Mouse (Mus musculus) left cerebral cortex, postnatal 36 days (tissue): Measurements from ENCODE around the gene Nynrin. TPM values are rescaled to one million over a fixed set of nuclear protein-coding genes. Genes with fewer than 3 reads are reported as not detected.
A peak's percentile ranks its signal among the peaks of the same experiment; 100 is the strongest.

ENCODE experiments used
- DNase-seq, 2 experiments: peaks; one replicate each; pipeline ENCODE4 v3.0.0; 2021 to 2022; ENCODE audit warnings: low spot score in 2 of 2, mixed read lengths in 1 of 2
- intact Hi-C: fragments of 180-260 bp; cut with DNase I; formaldehyde crosslinking; loops from one replicate; pipeline ENCODE4 v1.15.1; 2025
- total RNA-seq, 2 experiments: library from RNA; stranded (reverse); gene quantifications; 2 replicates each; pipeline ENCODE4 v1.2.3; 2021

Gene Nynrin
- total RNA-seq, 2 experiments from 2014 or later = 7.9 to 9.5 TPM

DNA sequence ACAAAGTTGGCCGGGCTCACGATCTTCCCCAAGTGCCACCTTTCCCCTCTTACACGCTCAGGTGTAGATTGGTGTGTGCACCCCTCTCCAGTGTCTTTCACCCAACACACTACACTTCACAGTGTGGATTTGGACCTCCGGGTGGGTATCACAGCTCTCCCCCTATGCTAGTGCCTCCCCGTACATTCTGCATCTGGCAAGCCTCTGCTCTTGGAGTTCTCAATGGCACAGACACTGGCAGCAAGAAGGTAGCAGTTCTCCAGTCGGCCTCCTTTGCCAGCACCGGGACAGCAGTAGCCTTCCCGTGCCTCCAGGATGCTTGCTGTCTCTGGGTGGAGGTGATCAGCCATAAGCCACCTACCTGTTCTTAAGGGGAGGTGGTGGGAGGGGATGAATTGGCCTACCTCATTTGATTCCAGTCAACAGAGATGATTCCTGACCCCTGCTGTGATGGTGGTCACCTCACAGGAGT lies 19.5 kb downstream of the Nynrin start:
- DNase-seq = no peak
- intact Hi-C loops = loop anchor here (2.0 kb wide), 1 partner anchor 46 kb away; no protein-coding TSS in a partner anchor

DNA sequence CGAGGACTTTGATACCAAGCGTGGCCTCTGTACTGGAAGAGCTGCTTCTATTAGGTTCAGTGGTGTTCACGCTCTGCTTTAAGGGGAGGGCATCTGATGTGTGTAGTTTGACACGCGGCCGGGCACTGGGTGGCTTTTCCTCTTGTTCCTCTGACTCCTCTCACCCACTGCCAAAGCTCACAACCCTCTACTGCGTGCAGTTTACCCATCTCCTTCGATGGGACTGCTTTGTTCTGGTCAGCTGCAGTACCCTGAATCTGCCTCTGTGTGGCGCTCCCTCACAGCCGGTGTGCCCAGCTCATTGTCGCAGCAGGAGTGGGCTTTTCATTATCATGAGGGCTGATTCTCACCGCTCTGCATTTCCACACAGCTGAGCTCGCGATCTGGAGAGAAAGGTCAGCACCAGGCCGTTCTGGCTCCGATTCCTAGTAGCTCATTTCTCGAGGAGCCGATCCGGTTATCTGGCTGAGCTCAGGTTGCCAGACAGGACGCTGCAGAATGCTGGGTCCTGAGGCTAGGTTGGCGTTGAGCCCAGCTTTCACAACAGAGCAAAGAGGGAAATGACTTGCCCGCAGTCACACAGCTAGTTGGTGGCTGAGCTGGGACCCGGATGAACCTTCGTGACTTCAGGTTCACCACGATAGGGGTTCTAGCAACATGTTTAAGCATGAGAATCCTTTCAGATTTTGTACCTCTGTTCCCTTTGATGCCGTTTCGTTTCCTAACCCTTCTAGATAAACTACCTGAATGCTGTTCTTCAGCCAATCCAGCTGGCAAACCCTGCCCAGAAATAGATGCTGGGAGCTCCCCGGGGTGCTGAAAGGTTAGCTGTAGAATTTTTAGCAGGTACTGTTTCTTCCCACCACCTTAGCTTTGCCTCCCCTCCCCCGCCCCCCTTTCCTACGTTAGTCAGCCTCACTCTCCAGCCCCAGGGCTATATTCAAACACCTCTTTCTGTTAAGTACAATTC lies 20.2 kb downstream of the Nynrin start:
- intact Hi-C loops = loop anchor here (2.0 kb wide), 1 partner anchor 45 kb away; no protein-coding TSS in a partner anchor
- peak; percentile 63 to 69 for DNase-seq

- no peak for DNase-seq
- intact Hi-C loops = no loop called here
These were observed 23.9 kb downstream of the Nynrin start for GRCm38 (mm10) chr14:55877469-55878315.

GRCm38 (mm10) chr14:55878316-55878940 lies 24.6 kb downstream of the Nynrin start:
- intact Hi-C loops = no loop called here
- DNase-seq = no peak

DNA sequence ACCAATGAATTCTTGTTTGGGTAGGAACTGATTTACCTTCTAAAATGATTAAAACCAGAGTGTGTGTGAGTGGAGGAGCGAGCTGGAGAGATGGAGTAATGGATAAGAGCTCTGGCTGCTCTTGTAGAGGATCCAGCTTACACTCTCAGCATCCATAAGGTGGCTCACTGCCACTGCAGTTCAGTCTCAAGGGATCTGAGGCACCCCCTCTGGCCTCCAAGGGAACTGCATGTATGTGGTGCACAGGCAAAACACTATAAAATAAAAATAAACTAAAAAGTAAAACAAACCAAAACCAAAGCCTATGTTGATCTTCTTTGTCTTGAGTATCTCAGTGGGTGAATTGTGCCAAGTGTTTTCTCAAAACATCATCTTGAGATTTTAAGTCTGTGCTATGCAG lies 25.8 kb downstream of the Nynrin start:
- intact Hi-C loops = no loop called here
- DNase-seq = peak; percentile 67 to 73

GRCm38 (mm10) chr14:55880982-55881381 lies 27.2 kb downstream of the Nynrin start:
- no peak for DNase-seq
- intact Hi-C loops = no loop called here

GRCm38 (mm10) chr14:55882171-55882641 lies 28.4 kb downstream of the Nynrin start:
- DNase-seq = no peak
- intact Hi-C loops = no loop called here

DNA sequence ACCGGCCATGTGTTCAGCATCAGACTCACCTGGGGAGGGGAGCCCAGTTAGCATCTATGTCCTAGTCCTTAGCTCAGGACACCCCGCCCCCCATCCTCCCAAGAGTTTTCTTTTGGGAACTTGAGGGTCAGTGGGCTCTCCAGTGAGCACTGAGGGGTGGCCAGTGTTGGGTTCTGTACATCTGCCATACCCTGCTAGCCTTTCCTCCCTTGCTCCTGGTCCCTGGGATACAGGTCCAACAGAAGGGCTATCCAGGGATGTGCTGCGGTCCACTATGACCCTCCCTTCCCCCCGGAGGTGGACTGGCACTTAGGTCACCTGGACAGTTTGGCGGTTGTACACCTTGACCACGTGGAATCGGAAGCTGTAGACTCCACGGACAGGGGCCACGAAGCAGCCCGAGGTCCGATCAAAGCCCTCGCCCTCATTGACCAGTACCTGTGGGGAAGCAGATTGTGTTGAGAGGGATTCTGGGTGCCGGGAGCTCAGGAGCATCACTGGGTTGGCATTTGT lies 29.4 kb downstream of the Nynrin start:
- intact Hi-C loops = no loop called here
- DNase-seq = no peak

- intact Hi-C loops = no loop called here
- no peak for DNase-seq
These were observed 29.9 kb downstream of the Nynrin start for GRCm38 (mm10) chr14:55883663-55884062.

DNA sequence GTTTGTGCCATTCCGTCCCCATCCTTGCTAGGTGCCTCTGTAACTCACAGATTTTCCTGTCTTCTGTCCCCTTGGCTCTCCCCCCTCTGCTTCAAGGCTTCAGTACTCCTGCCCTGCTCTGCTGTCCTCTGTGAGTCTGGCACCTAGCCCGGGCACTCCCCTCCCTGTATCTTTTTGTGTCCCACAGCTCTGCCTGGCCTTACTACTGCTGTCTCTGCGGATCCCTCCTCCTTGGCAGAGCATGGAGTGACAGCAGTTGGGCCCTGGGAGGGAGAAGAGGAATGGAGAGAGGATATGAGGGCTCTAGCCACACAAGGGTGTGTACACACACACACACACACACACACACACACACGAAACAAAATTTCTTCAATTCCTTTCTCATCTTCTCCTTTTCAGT lies 30.4 kb downstream of the Nynrin start, which contains the start of gene Cbln3:
Cbln3 (minus strand) TSS at position 227 of the 400 bp plus-strand sequence.
- DNase-seq = no peak
- intact Hi-C loops = no loop called here

DNA sequence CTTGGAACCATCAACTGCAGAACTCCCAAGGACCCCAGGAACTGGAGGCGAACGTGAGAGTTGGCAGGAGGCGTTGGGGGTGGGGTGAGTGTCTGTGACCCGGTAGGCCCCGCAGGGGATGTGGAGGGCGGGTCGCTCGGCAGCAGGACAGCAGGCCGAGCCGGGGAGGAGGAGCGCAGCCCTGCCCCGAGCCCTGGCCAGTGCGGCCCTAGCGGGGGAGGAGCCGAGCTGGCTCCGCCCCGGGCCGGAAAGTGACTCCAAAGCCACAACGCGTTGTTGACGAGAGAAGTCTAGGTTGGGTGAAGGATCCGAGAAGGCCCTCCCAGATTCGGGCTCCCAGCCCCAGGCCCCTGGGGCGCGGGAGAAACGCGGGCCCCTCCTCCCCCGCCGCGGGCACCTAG lies 30.9 kb downstream of the Nynrin start, which contains the start of gene Khnyn:
Khnyn (plus strand) TSS at position 235 of the 401 bp plus-strand sequence.
- DNase-seq = peak; percentile 75 to 82
- intact Hi-C loops = no loop called here

DNA sequence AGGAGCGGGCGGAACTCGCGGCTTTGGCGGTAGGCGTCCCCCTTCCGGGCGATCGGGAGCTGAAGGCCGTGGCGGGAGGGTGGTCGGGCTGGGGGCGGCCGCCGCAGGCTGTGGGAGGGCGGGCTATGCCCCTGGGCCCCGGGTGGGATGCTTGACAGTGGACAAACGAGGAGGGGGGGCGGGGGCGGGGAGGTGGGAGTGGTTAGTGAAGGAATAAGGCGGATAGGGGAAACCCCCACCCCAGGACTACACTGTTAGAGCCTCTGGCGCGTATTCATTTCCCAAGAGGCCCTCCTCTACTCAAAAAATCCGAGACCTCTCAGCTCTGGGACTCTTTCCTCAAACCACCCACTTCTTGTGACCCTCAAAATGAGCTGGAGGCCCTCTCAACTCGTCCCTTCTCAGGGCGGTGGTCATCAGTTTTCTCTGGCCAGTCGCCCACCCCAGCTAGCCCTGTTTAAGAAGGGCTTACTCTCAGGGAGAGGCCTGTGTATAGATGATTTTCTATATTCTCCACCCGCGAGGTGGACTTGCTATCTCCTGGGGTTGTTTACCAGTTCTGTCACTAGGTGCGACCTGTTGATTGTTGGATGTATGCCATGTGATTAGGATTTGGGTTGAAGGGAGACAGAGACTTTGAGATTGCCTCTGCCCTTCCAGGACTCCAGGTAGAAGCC lies 31.4 kb downstream of the Nynrin start:
- DNase-seq = no peak
- intact Hi-C loops = no loop called here

- DNase-seq = peak; percentile 32 to 39
- intact Hi-C loops = no loop called here
These were observed 32.0 kb downstream of the Nynrin start for GRCm38 (mm10) chr14:55885791-55886271.

DNA sequence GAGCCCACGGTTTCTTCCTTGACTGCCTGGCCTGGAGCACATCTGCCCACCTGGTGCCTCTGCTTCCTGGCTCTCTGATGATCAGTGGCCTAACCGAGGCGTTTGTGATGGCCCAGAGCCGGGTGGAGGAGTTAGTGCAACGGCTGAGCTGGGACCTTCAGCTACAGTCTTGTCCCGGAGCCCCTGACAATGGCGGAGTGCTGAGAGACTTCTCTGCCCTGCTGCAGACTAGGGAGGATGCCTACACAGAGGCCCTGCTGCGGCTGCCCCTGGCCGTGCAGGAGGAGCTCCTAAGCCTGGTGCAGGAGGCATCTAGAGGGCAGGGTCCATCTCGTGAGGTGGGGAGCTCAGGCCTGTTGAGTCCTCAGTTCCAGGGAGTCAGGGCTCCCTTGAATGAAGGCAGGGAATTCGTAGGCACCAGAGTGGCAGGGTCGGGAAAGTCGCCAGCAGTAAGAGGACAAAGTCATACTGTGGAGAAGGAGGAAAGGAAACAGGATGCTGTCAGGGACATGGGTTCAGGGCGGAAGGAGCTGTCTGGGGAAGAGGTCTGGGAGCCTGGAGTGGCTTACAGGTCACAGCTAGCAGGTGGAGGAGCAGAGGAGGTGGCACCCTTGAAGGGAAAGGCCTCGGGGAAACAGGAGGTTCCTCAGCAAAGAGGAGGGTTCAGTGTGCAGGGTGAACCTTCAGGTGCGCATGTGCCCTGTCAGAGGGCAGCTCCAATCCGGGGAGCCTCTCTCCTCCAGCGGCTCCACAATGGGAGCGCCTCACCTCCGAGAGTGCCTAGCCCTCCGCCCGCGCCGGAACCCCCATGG lies 33.0 kb downstream of the Nynrin start:
- intact Hi-C loops = no loop called here

DNA sequence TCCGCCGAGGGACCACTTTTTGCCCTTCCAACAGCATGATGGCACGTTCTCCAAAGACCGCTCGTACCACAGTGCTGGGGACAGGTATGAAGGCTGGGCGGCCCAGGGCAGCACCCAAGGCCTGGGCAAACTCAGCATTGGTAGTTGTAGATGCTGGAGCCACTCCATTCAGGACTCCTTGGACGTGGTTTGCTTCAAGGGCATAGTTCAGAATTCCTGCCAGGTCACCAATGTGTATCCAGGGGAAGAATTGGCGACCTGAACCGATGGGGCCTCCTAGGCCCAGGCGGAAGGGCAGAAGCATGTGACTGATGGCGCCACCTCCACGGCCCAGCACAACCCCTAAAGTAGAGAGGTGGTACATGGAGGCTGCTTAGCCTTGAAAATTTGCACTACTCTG lies 43.9 kb downstream of the Nynrin start:
- intact Hi-C loops = no loop called here

More for the DNA sequence above, 33.0 kb downstream of the Nynrin start:
- no peak for DNase-seq

GRCm38 (mm10) chr14:55898947-55899346 lies 45.1 kb downstream of the Nynrin start:
- DNase-seq = no peak
- intact Hi-C loops = no loop called here

More for the DNA sequence above, 43.9 kb downstream of the Nynrin start:
- no peak for DNase-seq

- intact Hi-C loops = no loop called here
- peak; percentile 87 for DNase-seq
These were observed 46.0 kb downstream of the Nynrin start, which contains the start of gene Sdr39u1 for GRCm38 (mm10) chr14:55899701-55900413. Gene Sdr39u1 (minus strand): TSS chr14:55900293.
